9 mouse cellular contexts compared by ENCODE assay signal in the genomic region with DNA sequence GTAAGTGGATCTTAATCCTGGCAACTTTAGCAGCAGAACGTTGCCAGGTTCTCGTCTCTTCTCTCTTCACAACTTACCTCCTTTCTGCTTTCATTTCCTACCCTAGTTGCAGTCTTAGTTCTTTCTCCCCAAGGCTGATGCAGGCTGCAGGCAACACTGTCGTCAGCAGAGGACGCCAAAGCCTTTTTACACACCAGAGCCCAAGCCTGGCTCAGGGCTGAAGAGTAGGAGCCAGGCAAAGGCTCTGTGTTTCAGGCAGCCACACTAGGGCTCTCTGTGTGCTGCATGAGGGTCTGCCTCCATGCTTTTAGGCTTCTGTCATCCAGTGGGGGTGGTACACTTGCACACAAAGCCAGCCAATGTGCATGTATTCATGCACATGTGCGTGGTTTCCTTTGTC. TPM values are rescaled to one million over a fixed set of nuclear protein-coding genes. Genes with fewer than 3 reads are reported as not detected.
DNase-seq lines count a peak whose midpoint lies in the region; ATAC-seq and TF ChIP-seq lines count a peak whose summit lies in the region.
"Had no signal": no experiment of that assay in that cellular context is flagged by ENCODE, and none has a peak within 500 bp of the region (broad histone marks: within the 10 kb centered on the region; RNA-seq: fewer than 3 reads in every experiment).

No protein-coding gene starts in this region.

- H3K27me3 ChIP-seq in forebrain, embryonic 11.5 days (ENCODE audit: control insufficient read depth, insufficient read depth, low read length), result no peaks in the 10 kb centered on the region
- H3K27me3 ChIP-seq in forebrain, embryonic 10.5 days (ENCODE audit: poor library complexity, severe bottlenecking), result no peaks in the 10 kb centered on the region
- H3K27me3 ChIP-seq in cerebellum, adult 2 months (ENCODE audit: control insufficient read depth, insufficient read depth, low read length), result no peaks in the 10 kb centered on the region
- H3K27me3 ChIP-seq in limb, embryonic 13.5 days, result 0 out of 2 replicates have a peak, but pooled peaks cover 3% of the 10 kb centered on the region

- H3K36me3 ChIP-seq in forebrain, embryonic 11.5 days (ENCODE audit: control insufficient read depth, insufficient read depth, low read length), result no peaks in the 10 kb centered on the region
- no peaks in the 10 kb centered on the region for H3K36me3 ChIP-seq in forebrain, embryonic 10.5 days (replicated peaks)
- H3K36me3 ChIP-seq in limb, embryonic 13.5 days, result no peaks in the 10 kb centered on the region

- no peak overlapping the region for H3K9ac ChIP-seq in forebrain, embryonic 11.5 days (ENCODE audit: low read length)
- H3K9ac ChIP-seq in limb, embryonic 13.5 days, result no peak overlapping the region

- no peaks in the 10 kb centered on the region for H3K4me1 ChIP-seq in forebrain, embryonic 11.5 days (replicated peaks; ENCODE audit: control insufficient read depth, insufficient read depth, low read length)
- H3K4me1 ChIP-seq in forebrain, embryonic 10.5 days, result peaks cover 12% of the 10 kb centered on the region
- peaks cover 3% of the 10 kb centered on the region; the same call in 1 of the 2 replicates for H3K4me1 ChIP-seq in cerebellum, adult 2 months (ENCODE audit: control insufficient read depth, insufficient read depth, low read length)
- peaks cover 16% of the 10 kb centered on the region for H3K4me1 ChIP-seq in limb, embryonic 13.5 days

- H3K4me3 ChIP-seq in forebrain, embryonic 11.5 days (ENCODE audit: low read depth, low read length), result no peak overlapping the region
- H3K4me3 ChIP-seq in forebrain, embryonic 10.5 days, result no peak overlapping the region
- no peak overlapping the region for H3K4me3 ChIP-seq in cerebellum, adult 2 months (replicated peaks; ENCODE audit: insufficient read depth, low read depth, low read length)
- no peak overlapping the region for H3K4me3 ChIP-seq in limb, embryonic 13.5 days

- DNase-seq in forebrain, embryonic 11.5 days (ENCODE audit: low spot score), result peak; percentile 73
- no peak for DNase-seq in forebrain, embryonic 10.5 days (ENCODE audit: extremely low spot score, low spot score)
- DNase-seq in 416B (ENCODE audit: low read depth), result peak; percentile 42
- DNase-seq in cerebellum, adult 2 months, result peak; percentile 55 to 64
- DNase-seq in gastrocnemius, postnatal 14 days, result peak; percentile 65
- DNase-seq in right cerebral cortex, adult 18-20 months, result peak; percentile 70

- no peak for ATAC-seq in forebrain, embryonic 11.5 days (replicated peaks; ENCODE audit: low FRiP score)
- peak; percentile 73; the same call in 1 of the 2 replicates for ATAC-seq in limb, embryonic 13.5 days (ENCODE audit: low FRiP score, low read depth)
- no peak for ATAC-seq in granulocyte monocyte progenitor cell, adult 5-6 weeks (replicated peaks; ENCODE audit: poor library complexity, severe bottlenecking)

- no peak overlapping the region for H3K4me2 ChIP-seq in forebrain, embryonic 11.5 days (ENCODE audit: low read depth, low read length, severe bottlenecking)
- no peak overlapping the region for H3K4me2 ChIP-seq in limb, embryonic 13.5 days (replicated peaks)

- peak; percentile 94 for TF ChIP-seq CTCF in cerebellum, adult 2 months (IDR thresholded peaks at IDR 0.05; ENCODE audit: borderline replicate concordance, insufficient read depth, low read depth, low read length)

- H3K9me3 ChIP-seq in forebrain, embryonic 11.5 days (ENCODE audit: control insufficient read depth, low read length), result no peaks in the 10 kb centered on the region; the same call in 1 of the 2 replicates
- peaks cover 6% of the 10 kb centered on the region for H3K9me3 ChIP-seq in forebrain, embryonic 10.5 days
- no peaks in the 10 kb centered on the region; the same call in 1 of the 2 replicates for H3K9me3 ChIP-seq in limb, embryonic 13.5 days

- 25% methylated on average over 5 of the region's 5 CpGs for WGBS in forebrain, embryonic 11.5 days
- WGBS in forebrain, embryonic 10.5 days, result 33% methylated on average over 5 of the region's 5 CpGs
- WGBS in cerebellum, adult 2 months, result 19% methylated on average over 5 of the region's 5 CpGs
- 20% methylated on average over 5 of the region's 5 CpGs for WGBS in limb, embryonic 13.5 days

- TF ChIP-seq POLR2A in cerebellum, adult 2 months (IDR thresholded peaks at IDR 0.05; ENCODE audit: borderline replicate concordance, insufficient read depth, low read length), result no peak

- H3K27ac ChIP-seq in forebrain, embryonic 11.5 days (ENCODE audit: low read depth, low read length), result no peak overlapping the region
- H3K27ac ChIP-seq in forebrain, embryonic 10.5 days, result no peak overlapping the region
- no peak overlapping the region for H3K27ac ChIP-seq in cerebellum, adult 2 months (ENCODE audit: insufficient read depth, low read length)
- H3K27ac ChIP-seq in limb, embryonic 13.5 days, result no peak overlapping the region

- intact Hi-C loops in gastrocnemius, postnatal 14 days (cut with DNase I; ENCODE audit: low total_unique reads), result no loop called here

RNA-seq across cellular contexts. Expression of gene Loxl1, which starts 17.3 kb away (rescaled TPM):
- polyA plus RNA-seq in forebrain, embryonic 11.5 days (2014; fragmentation: Nextera tagmentation; extraction: Ambion mirVana), result 10.2 and 13.0 TPM in 2 replicates
- 7.1 and 7.2 TPM in 2 replicates for polyA plus RNA-seq in forebrain, embryonic 10.5 days (2016; fragmentation: Nextera tagmentation; extraction: Ambion mirVana)
- 2.3 and 2.7 TPM in 2 replicates for polyA plus RNA-seq in cerebellum, adult 2 months (2012; rRNA removed)
- total RNA-seq in gastrocnemius, postnatal 14 days (2021), result 10 to 100 TPM; 29.2 to 46.7 TPM
- polyA plus RNA-seq in limb, embryonic 13.5 days (2015; fragmentation: Nextera tagmentation; extraction: Ambion mirVana), result 51.3 and 52.2 TPM in 2 replicates
- total RNA-seq in granulocyte monocyte progenitor cell, adult 5-6 weeks (2014; fragmentation: Nextera tagmentation), result not detected in 2 replicates
- not detected in 2 replicates for total RNA-seq in granulocyte monocyte progenitor cell, adult 5-6 weeks (2017)

RNA-seq across cellular contexts. Expression of gene Tbc1d21, which starts 40.0 kb away (rescaled TPM):
- polyA plus RNA-seq in forebrain, embryonic 11.5 days (2014; fragmentation: Nextera tagmentation; extraction: Ambion mirVana), result not detected in 2 replicates
- not detected in 2 replicates for polyA plus RNA-seq in forebrain, embryonic 10.5 days (2016; fragmentation: Nextera tagmentation; extraction: Ambion mirVana)
- not detected in 2 replicates for polyA plus RNA-seq in cerebellum, adult 2 months (2012; rRNA removed)
- total RNA-seq in gastrocnemius, postnatal 14 days (2021), result not detected
- not detected in 2 replicates for polyA plus RNA-seq in limb, embryonic 13.5 days (2015; fragmentation: Nextera tagmentation; extraction: Ambion mirVana)
- total RNA-seq in granulocyte monocyte progenitor cell, adult 5-6 weeks (2014; fragmentation: Nextera tagmentation), result not detected in 2 replicates
- total RNA-seq in granulocyte monocyte progenitor cell, adult 5-6 weeks (2017), result not detected in 2 replicates
- total RNA-seq: gastrocnemius, postnatal 4 days had no signal
